Mouse (Mus musculus) ovary, postnatal 36 days (tissue): ENCODE measurements around the gene F2r.
A peak's percentile ranks its signal among the peaks of the same experiment; 100 is the strongest.

Source experiments
- DNase-seq: peaks from one replicate; pipeline ENCODE4 v3.0.0; 2022; ENCODE audit warnings: low spot score, mixed read lengths

Gene F2r

DNA sequence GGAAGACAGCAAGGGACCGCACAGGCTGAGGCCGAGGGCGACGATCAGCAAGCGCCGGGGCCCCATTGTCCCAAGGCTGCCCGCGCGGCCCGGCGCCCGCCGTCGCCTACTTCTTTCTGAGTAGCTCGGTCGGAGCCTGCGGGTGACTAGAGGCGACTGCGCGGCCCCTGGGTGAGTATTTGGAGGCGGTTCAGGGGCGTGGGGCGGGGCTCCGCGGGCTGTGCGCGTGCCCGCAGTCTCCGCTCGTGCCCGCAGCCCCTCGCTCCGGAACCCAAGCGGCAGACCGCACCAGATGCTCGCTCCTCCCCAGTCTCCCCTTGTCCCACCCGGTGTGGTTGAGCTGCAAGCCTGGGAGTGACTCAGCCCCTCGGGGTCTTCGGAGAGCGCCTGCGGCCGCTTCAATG, at the start of gene F2r:
TSS of gene F2r (minus strand) at position 179 of the 404 bp plus-strand sequence.
- peak; percentile 83 for DNase-seq

DNA sequence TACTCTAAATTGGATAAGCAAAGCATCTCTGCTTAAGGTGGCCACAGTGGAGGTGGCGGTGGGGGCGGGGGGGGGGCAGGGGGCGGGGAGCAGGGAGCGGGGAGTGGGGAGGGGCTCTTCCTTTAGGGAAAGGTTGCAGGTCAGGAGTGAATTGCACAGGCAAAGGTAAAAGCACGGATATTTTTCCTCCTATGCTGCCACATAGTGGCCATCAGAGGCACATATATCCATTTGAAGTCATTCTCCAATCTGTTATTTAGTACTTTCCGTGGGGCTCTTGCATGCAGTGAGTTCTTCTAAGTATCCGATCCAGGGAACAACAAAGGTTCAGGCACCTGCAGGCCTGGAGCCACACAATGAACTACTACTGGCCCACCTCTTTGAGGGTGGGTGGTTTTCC, 49.0 kb upstream of the F2r start:
- DNase-seq: no peak

DNA sequence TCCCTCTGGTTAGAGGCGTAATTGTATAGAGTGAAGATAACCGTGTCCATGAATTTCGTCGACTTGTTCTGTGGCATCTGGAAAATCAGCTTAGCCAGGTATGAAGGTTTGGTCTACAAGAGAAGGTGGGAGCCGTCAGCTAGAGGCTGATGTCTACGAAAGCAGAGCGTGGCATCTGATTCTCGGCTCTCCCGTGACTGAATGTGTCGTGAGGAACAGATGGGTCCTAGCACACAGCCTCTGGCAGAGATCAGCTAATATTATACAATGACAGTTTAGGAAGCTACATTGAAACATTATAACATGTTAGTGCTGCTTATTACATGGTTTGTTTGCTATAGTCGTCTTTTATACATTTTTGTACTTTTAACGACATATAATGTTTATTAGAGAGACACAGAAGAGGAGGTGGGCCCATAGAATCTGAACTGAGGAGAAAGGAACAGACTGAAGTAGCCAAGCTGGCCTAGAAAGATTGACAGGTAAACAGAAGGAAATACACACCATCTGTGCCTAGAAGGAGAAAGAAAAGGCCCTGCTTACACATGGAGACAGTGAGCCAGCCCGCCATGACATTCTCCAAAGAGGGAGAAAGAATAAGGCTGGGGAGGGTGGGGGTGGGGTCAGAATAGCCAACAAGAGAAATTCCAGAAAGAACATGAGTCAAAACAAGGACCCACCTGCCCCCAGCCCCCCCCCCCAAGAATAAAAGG, 47.5 kb upstream of the F2r start:
- no peak for DNase-seq

DNA sequence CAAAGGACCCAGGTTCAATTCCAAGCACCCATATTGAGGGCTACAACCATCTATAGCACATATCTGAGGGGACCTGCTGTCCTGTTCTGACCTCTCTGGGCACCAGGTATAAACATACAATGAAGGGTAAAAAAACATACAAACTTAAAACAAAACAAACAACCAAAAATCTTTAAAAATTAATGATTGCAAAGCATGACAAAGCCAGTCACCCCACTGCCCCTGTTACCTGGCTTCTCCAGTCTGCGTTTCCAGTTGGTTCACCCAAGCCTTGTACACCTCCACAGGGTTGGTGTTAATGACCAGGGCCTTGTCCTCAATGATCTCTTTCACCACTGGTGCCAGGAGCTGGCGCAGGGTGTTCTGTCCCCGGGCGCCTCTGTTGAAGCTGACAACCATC, 45.5 kb upstream of the F2r start:
- DNase-seq: no peak

DNA sequence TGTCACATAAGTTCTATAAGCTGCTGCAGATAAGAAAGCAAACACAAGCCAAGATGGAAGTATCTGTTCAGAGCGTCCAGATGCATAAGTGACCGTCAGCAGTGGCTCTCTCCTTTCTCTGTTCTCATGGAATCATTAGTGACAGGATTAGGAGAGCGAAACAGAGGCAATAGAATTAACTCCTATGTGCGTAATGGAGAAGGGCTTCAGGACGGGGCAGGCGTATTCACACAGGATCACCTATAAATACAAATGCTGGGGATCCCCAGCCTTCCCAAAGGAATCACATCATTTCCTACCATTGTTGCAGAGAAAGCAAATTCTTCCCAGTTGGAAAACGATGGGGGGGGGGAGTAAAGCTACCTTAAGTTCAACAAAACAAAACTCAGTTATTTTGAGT, 41.1 kb upstream of the F2r start:
- no peak for DNase-seq

DNA sequence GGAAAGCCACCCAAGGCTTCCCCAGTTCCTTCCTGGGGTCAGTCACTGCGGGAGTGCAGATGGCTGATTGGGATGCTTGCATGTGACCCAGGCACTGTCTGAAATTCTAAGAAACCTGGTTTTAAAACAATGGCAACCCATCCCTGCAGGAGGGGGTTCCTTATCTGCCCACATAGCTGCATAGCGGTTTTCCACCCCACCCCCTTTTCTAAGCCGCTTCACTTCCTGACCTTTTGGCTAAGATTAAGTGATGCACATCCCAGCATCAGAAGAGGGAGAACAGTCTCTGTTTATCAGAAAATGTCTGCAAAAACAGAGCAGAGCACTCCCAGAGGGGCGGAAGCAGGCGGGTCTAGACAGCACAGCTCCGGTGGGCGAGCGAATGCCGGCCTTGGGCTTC, 38.9 kb upstream of the F2r start:
- DNase-seq: no peak

DNA sequence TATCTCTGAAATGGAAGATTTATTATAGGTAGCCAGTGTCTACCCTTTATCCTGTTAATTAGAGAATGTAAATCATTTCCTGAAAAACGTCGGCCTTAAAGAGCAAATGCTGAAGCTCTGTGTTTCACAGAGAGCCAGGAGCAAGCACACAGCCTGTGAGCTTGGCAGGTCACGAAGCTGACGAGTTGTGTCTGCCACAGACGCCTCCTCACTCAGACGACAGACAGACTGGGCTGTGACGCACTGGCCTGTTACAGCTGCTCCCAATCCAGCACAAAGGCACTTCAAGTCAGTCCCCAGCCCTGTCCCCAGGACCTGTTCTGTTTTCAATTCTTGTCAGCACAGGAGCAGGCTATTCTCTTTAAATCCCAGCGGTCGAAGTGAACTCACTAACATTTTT, 37.0 kb upstream of the F2r start:
- no peak for DNase-seq

DNA sequence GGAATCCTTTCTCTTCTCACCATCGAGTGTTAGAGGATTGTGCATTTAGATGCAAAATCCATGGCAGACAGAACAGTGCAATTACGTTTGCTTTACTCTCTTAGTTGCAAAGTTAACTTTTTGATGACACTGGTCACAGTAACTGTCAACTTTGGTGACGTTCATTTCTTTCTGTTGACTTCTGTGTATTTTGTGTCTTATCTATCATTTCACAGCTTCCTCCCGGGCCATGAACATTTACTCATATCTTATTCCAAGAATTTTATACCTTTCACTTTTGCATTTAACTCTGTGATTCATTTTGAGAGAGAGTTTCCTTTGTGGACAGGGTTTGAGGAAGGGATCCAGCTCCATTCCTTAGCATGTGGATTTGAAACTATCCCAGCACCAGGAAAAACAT, 35.4 kb upstream of the F2r start:
- DNase-seq: no peak

DNA sequence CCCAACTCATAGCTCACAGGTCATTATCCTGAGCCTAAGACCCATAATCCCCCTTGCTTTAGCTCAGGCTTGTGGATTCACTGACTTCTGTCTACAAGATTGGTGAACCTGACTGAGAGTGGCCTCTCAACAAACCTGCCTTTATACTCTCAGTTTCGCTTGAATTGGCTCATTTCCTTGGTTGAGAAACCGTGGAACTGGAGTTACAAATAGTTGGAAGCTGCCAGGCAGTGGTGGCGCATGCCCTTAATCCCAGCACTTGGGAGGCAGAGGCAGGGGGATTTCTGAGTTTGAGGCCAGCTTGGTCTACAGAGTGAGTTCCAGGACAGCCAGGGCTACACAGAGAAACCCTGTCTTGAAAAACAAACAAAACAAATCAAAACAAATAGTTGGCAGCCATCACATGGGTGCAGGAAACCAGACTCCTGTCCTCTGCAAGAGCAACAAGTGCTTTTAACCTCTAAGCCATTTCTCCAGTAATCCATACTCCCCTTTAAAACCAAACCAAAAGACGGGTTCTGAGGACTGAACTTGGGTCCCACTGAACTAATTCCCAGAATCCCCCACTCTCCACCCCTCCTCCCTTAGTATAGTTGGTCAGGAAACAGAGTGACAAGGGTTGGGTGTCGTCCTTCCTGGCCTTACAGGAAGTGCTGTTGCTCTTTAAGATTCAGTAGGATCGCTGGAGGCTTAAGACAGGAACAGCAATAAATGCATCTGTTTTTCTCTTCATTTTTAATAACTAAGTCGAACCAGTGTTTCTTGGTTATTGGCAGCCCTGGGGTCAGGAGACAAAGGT, 33.8 kb upstream of the F2r start:
- no peak for DNase-seq

DNA sequence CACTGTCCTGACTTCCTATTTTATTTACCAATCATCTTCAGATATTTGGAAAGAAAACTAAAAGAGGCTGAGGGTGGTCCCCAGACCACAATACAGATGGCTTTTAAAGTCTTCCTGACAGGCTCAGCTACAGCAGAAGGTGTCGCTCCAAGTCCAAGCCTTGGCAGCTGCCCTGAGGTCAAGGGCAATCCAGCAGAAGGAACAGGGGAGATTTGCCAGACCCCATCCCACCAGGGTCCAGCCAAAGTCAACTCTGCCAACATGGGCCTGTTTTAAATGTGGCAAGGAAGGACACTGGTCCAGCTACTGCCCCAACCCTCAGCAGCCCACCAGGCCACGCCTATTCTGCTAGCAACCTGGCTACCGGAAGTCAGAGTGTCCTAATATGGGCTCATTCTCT, 31.7 kb upstream of the F2r start:
- no peak for DNase-seq

DNA sequence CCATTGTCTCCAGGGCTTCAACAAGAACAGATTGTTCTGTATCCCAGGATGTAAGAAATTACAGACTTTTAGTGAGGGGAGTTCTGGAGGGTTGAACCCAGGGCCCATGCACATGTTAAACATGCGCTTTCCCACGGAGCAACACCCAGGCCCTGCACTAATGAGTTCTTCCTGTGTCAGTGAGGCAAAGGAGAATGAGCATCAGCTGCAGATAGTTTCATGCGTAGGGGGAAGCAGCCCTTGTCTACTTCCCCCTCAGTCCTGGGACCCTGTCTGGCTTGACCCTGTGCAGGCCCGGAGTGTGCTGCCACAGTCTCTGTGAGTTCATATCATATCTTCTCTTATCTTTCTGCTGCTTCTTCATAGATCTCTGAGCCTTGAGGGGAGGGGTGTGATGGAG, 29.0 kb upstream of the F2r start:
- no peak for DNase-seq

DNA sequence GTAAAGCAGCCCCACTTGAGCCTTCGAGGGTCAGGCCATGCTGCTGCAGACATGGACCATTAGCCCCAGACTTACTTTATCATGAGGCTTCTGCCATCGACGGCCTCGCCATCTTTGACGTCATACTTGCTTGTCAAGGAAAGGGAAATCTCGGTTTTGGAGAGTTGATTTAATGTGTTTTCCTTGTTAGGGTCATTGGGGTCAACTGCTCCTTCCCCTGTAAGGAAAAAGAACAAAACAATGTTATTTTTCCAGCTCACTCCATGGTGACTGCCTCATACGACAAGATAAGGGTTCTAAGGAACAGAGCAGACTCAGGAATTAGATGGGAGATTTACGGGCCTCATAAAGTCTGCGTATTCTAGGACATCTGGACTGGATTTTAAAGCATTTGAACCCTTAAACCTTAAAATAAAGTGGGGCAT, 28.4 kb upstream of the F2r start:
- DNase-seq: no peak

DNA sequence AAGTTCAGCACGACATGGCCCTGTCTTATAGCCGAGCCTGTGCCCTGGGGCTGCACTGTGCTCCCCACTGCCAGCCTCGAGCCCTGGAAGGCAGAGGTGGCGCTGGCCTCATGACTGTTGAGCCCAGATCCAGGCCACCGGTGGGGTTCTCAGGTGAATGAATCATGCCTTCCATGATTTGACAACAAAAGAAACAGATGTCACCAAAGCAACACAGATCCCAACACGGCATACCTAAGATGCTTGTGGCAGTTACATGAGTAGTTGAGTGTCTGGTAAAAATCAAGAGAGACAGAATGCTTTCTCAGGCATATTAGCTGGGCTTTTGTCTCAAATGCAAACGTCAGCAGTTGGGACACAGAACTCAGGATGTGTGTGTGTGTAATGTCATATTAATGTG, 25.5 kb upstream of the F2r start:
- DNase-seq: no peak

DNA sequence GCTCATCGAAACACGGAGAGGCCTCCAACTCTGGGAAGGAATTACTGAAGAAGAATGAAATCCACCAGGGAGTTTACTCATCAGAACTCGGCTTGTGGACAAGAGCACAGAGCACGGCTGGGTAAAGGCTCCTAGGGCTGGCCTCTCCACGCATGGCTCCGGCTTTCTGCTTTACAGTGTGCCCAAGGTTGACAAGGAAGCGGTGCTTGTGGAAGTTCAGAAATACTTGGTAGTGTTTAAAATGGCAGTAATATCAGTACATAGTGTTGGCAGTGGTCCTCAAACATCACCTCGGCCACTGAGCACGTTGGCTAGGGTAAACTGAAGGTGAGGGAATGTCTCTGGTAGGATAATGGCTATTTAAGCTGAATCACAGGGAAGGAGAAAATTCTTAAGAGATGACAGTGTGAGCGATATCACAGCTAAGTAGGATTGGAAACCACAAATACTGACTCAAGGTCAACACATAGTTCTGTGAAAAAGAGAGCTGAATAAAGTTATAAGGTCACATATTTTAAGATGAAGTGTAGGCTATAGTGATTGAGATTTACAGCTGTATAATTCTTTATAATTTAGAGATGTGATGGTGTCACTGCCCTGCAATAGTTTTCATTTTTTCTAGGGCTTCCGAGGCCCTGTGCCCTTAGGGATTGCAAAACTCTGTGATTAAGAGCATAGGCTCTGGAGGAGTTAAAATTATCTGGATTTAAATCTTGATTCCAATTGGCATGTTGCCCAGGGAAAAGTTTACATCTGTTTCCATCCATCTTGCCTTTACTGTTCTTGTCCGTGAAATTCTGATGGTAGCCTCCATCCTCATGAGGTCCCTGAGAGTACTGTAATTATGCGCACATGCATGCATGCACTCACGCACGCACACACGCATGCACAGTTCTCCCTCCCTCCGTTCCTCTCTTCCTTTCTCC, 23.0 kb upstream of the F2r start:
- no peak for DNase-seq

DNA sequence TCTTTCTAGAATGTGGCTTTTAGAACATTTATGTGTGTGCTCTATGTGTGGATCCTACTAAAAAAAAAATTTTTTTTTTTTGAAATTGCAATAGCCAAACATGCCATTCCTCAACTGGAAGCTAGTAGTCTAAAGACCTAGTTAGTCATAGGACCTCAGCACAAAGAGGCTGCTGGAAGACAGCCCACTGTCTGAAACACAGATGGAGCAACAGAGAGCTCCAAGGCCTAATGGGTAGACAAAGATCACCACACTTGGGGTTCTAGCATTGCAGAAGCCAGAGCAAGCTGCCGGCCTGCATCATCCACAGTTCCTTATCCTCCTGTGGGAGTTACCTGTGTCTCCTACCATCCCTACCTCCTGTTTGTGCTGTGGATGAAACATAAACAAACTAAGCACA, 22.1 kb upstream of the F2r start:
- DNase-seq: no peak

DNA sequence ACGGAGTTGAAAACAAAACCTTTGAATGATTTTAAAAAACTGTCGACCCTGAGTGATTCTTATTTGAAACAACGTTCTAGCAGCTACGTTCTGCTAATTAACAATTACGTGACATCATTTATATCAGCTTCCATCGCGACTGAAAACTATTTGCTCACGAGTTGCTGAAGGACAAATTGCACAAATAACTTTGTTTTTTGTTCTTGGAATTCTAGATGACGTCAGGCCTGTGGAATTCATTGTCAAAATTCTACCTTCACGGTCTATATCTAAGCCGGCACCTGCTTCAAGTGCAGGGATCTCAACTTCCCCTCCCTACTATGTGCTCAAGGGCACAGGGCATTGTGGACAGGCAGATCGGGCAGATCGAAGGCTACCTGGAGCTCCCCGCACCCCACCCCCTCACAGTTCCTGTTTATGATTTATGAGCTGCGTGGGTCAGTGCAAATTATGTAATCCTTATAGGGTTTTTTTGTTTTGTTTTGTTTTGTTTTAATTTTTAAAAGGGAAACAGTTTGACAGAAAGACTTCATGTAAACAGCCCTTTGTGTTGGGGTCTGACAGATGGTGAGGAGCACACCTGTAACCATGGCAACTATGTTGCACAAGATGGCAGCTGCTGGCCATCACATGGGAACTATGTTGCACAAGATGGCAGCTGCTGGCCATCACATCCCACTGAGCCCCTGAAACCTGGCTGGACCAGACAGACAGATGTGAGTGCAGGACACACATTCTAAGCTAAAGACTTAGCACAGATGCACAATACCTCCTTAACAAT, 21.2 kb upstream of the F2r start:
- no peak for DNase-seq

DNA sequence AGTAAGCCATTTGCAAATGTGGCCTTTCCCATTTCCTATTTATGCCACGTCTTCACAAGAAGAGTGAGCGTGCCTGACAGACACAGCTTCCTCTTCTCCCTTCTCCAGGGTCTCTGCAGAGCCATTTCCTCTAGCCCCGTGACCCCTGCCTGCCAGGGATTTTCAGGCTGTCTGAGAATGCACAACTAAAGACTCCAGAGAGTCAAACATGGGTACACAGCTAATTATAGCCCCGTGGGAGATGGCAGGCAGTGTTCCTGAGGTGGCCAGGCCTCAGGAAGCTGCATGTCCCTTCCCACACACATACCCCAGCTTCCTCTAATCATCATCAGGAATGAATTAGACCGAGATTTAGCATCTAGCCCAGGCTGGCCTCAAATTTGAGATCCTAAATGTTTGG, 20.6 kb upstream of the F2r start:
- no peak for DNase-seq

DNA sequence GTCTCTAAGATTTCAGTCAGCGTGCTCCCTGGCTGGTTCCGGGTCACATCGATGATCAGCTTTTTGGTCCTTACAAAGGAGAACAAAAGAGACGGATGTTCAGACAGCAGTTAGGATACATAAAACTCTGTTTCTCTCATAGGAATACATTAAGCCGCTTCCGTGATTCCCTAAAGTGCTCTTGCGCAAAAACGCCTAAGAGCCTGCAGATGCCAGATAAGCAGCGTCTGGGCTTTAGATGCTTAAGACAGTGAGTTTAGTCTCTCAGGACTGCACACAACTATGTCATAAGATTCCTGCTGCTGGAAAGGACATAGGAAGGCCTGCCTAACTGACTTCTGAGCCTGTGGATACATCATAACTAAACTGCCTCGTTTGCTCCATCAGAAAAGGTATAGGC, 19.4 kb upstream of the F2r start:
- no peak for DNase-seq

DNA sequence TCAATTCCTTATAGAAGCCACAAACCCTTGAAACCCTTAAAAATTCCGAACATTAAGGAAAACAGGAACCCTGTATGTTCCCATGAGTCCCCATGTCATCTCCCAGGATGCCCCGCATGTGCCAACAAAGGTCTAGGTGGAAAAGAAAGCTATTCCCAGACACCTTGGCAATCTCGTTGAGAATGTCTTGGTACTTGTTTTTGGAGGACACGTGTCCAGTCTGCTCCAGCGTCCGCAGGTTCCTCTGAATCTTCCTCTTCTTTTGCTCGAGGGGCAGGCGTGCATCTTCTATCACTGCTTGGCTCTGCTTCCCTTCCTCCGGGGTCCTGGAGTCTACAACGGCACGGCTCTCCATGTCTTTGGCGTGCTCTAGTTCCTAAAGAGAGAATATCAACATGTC, 17.0 kb upstream of the F2r start:
- DNase-seq: no peak

DNA sequence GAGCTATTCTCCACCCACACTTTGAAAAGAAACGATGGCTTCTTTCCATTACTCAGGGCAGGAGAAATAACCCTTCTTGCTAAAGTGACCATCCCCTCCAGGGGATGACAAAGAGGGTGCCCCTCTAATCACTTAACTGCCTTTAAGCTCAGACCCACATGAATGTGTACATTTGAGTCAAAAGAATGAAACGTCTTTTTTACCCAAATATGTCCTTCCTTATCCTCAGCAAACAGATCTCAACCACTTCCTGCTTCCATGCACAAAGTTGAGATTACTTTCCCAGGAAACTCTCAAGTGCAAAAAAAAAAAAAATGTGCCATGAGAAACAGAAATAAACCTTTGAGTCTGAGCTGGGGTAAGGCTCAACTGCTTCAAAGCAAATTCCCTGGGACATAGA, 16.2 kb upstream of the F2r start:
- DNase-seq: no peak

DNA sequence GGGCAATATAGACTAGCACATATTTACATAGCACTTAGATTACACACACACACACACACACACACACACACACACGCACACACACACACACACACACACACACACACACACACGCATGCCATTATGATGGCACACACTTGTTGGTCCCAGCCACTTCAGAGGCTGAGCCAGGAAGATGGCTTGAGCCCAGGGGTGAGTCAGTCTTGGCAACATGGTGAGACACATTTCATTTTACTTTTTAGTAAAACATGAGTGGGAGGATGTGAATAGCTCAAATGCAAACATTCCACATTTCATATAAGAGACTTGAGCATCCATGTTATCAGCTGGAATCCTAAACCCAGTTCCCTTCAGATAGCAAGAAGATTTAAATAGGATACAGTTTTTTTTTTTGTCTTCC, 15.1 kb upstream of the F2r start:
- no peak for DNase-seq

DNA sequence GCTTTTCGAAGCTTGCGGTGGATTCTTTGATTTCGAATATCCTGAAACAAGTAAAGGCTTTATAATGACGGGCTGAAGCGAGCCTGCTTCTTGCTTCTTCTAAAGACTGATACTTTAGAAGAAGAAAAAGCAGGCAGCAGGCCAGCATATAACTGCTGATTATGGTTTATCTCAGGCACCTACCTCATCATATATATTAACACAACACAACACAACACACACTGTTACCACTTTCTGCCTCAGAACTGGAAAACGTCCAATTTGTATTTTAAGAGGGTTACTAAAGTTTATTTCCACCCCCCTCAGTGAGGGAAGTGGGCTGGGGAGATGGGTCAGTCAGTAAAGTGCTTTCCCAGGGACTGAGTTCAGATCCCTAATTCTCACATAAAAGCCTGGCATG, 13.9 kb upstream of the F2r start:
- DNase-seq: no peak
